Mouse (Mus musculus) heart, adult 2 months (tissue): ENCODE results near the gene Cyb5r1.

ENCODE experiments used
- CTCF ChIP-seq: fragments of 200-600 bp; IDR thresholded peaks from 2 replicates; pipeline ENCODE4 v1.8.1; 2022; ENCODE audit warnings: antibody characterized with exemption, mild to moderate bottlenecking, moderate library complexity
- EP300 ChIP-seq: fragments of 200-500 bp; IDR thresholded peaks from 2 replicates; pipeline ENCODE4 v1.6.1; 2011; ENCODE audit warnings: low read depth, low read length, control low read depth; ENCODE audit not compliant: insufficient read depth
- POLR2A ChIP-seq: fragments of 200-500 bp; IDR thresholded peaks from 2 replicates; pipeline ENCODE4 v1.6.1; 2011; ENCODE audit warnings: mild to moderate bottlenecking, low read depth, low read length, control low read depth; ENCODE audit not compliant: insufficient read depth

DNA sequence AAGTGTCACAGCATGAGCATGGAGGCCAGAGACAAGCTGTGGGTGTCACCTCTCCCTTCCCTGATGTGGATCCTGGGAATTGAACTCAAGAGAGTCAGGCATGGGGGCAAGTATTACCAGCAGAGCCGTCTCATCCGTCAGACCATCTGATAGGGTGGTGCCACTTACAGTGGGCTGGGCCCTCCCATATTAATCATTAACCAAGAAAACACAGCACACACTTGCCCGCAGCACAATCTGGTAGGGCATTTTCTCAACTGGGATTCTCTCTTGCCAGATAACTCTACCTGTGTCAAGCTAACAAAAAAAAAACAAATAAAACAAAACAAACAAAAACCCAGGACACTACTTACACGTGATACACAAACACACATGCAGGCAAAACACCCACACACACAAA is 47.9 kb upstream of the Cyb5r1 start:
- TF ChIP-seq CTCF (no peak), POLR2A (no peak), EP300 (no peak)
